Mouse (Mus musculus): ENCODE results near the gene Fam49a. TPM values are rescaled to one million over a fixed set of nuclear protein-coding genes. Genes with fewer than 3 reads are reported as not detected.
A peak's percentile ranks its signal among the peaks of the same experiment; 100 is the strongest.

Gene Fam49a
- polyA plus RNA-seq, 1 experiment from 2014 or later = 16.8 TPM

GRCm38 (mm10) chr12:12275124-12275779, 13.3 kb downstream of the Fam49a start:
- Histone ChIP-seq H3K4me3 (no peak overlapping the region), H3K27me3 (no peaks in the 10 kb centered on the region), H3K27ac (replicated peaks) (no peak overlapping the region), H3K36me3 (no peaks in the 10 kb centered on the region), H3K4me1 (peaks cover 4% of the 10 kb centered on the region), H3K4me2 (replicated peaks) (no peak overlapping the region), H3K9ac (replicated peaks) (no peak overlapping the region), H3K9me3 (no peaks in the 10 kb centered on the region)
- 88% methylated on average over 4 of the region's 4 CpGs for WGBS
- no peak for ATAC-seq (ENCODE audit: low FRiP score, low read depth)

DNA sequence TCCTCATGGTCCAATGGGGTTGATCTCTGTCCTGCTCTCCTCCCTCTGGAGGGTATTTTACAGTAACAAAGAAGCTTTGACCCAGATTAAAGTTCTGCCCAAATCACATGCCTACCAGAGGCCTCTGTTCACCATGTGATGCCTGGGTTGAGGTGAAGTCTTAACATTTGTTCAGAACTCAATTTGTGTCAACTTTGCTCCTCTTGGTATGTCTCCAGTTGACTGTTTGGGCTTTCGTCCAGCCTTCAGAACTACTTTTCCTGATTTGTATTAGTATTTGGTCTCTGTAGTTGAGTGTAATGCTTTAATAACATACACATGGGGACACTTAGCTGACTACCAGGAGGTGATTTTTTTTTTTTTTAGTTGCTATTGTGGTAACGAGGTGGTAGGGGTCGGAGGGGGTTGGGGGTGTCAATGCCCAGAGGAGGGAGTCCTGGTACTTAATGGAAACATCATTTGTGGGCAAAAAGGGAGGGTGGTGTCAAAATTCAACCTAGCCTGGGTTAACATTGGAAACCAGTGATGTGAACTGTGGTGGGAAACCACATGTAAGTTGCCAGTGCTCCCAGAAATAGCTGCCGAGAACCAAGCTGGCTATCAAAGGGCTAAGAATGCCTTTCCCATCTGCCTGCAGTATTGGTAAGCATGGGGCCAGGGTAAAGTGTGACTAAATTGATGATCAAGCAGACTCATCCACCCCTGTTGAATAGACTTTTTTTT, 16.0 kb downstream of the Fam49a start:
- Histone ChIP-seq H3K27ac (replicated peaks) (no peak overlapping the region), H3K4me3 (no peak overlapping the region), H3K27me3 (no peaks in the 10 kb centered on the region), H3K4me2 (replicated peaks) (no peak overlapping the region), H3K4me1 (peaks cover 4% of the 10 kb centered on the region), H3K36me3 (no peaks in the 10 kb centered on the region), H3K9ac (replicated peaks) (no peak overlapping the region), H3K9me3 (no peaks in the 10 kb centered on the region)
- WGBS = 77% methylated on average over 4 of the region's 4 CpGs
- ATAC-seq (ENCODE audit: low FRiP score, low read depth) = no peak

GRCm38 (mm10) chr12:12278464-12278872, 16.5 kb downstream of the Fam49a start:
- H3K4me3 ChIP-seq = no peak overlapping the region
- H3K4me1 ChIP-seq = peaks cover 4% of the 10 kb centered on the region
- no peaks in the 10 kb centered on the region for H3K36me3 ChIP-seq
- 69% methylated on average over 7 of the region's 7 CpGs for WGBS
- H3K4me2 ChIP-seq (replicated peaks) = no peak overlapping the region
- ATAC-seq (ENCODE audit: low FRiP score, low read depth) = no peak
- no peak overlapping the region for H3K9ac ChIP-seq (replicated peaks)
- no peaks in the 10 kb centered on the region for H3K27me3 ChIP-seq
- H3K9me3 ChIP-seq = no peaks in the 10 kb centered on the region
- H3K27ac ChIP-seq (replicated peaks) = no peak overlapping the region

- Histone ChIP-seq H3K4me1 (peaks cover 18% of the 10 kb centered on the region), H3K36me3 (no peaks in the 10 kb centered on the region), H3K9me3 (no peaks in the 10 kb centered on the region), H3K4me3 (no peak overlapping the region), H3K9ac (replicated peaks) (no peak overlapping the region), H3K4me2 (replicated peaks) (no peak overlapping the region), H3K27ac (replicated peaks) (no peak overlapping the region), H3K27me3 (no peaks in the 10 kb centered on the region)
- WGBS = 88% methylated on average over 10 of the region's 10 CpGs
- no peak for ATAC-seq (ENCODE audit: low FRiP score, low read depth)
Observed at GRCm38 (mm10) chr12:12283702-12284288, 21.9 kb downstream of the Fam49a start.

GRCm38 (mm10) chr12:12284521-12284920, 22.6 kb downstream of the Fam49a start:
- no peaks in the 10 kb centered on the region for H3K9me3 ChIP-seq
- no peak overlapping the region for H3K4me3 ChIP-seq
- ATAC-seq (ENCODE audit: low FRiP score, low read depth) = no peak
- WGBS = 91% methylated on average over 6 of the region's 6 CpGs
- H3K27me3 ChIP-seq = no peaks in the 10 kb centered on the region
- no peaks in the 10 kb centered on the region for H3K36me3 ChIP-seq
- no peak overlapping the region for H3K9ac ChIP-seq (replicated peaks)
- no peak overlapping the region for H3K27ac ChIP-seq (replicated peaks)
- H3K4me2 ChIP-seq (replicated peaks) = no peak overlapping the region
- peaks cover 18% of the 10 kb centered on the region for H3K4me1 ChIP-seq

DNA sequence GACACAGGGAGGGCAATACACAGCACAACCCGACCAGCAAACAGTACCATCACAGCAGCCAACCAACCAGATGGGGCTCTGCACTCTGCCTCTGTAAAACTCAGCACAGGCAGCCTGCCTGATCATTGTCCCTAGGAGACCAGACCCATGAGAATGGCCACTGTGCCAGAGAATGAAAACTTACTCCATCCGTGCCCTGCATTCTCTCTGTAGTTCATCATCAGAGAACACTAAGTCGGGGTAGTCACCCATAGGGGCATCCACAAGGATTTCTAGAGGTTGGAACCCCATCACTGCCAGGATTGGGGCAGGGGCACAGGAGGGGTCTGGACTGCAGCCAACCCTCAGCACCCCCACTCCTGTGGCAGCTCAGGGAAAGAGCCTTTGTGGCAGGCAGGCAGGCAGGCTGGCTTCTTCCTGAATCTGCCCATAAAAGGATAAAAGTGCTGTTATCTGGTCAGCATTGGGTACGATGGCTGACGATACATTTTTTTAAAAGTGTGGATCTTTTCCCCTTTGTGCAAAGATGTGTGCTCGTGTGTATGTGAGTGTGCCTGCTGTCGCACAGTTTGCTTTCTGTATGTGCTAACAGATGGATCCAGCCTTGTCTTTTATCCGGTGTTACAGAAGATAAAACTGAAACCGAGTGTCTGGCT, 25.3 kb downstream of the Fam49a start:
- no peaks in the 10 kb centered on the region for H3K27me3 ChIP-seq
- WGBS = 59% methylated on average over 9 of the region's 9 CpGs
- H3K36me3 ChIP-seq = no peaks in the 10 kb centered on the region
- ATAC-seq (ENCODE audit: low FRiP score, low read depth) = 0 out of 2 replicates have a peak, but pooled peaks have one; percentile 52
- peaks cover 21% of the 10 kb centered on the region for H3K4me1 ChIP-seq
- H3K9me3 ChIP-seq = no peaks in the 10 kb centered on the region
- no peak overlapping the region for H3K4me2 ChIP-seq (replicated peaks)
- H3K9ac ChIP-seq (replicated peaks) = no peak overlapping the region
- no peak overlapping the region for H3K4me3 ChIP-seq
- H3K27ac ChIP-seq (replicated peaks) = peak overlapping the region; percentile 39

- no peaks in the 10 kb centered on the region for H3K36me3 ChIP-seq
- no peak overlapping the region for H3K4me3 ChIP-seq
- WGBS = 75% methylated on average over 6 of the region's 6 CpGs
- H3K4me2 ChIP-seq (replicated peaks) = no peak overlapping the region
- H3K27me3 ChIP-seq = no peaks in the 10 kb centered on the region
- H3K9ac ChIP-seq (replicated peaks) = no peak overlapping the region
- peak overlapping the region; percentile 39; the same call in 1 of the 2 replicates for H3K27ac ChIP-seq (replicated peaks)
- H3K4me1 ChIP-seq = peaks cover 23% of the 10 kb centered on the region
- no peak for ATAC-seq (ENCODE audit: low FRiP score, low read depth)
- H3K9me3 ChIP-seq = no peaks in the 10 kb centered on the region
Observed at GRCm38 (mm10) chr12:12287787-12288132, 25.8 kb downstream of the Fam49a start.

GRCm38 (mm10) chr12:12288586-12288985, 26.6 kb downstream of the Fam49a start:
- no peaks in the 10 kb centered on the region for H3K36me3 ChIP-seq
- H3K27me3 ChIP-seq = no peaks in the 10 kb centered on the region
- no peaks in the 10 kb centered on the region for H3K9me3 ChIP-seq
- H3K4me2 ChIP-seq (replicated peaks) = no peak overlapping the region
- no peak overlapping the region for H3K9ac ChIP-seq (replicated peaks)
- no peak overlapping the region for H3K4me3 ChIP-seq
- H3K27ac ChIP-seq (replicated peaks) = no peak overlapping the region
- H3K4me1 ChIP-seq = peaks cover 23% of the 10 kb centered on the region
- no peak for ATAC-seq (ENCODE audit: low FRiP score, low read depth)
- 93% methylated on average over 1 of the region's 1 CpGs for WGBS

DNA sequence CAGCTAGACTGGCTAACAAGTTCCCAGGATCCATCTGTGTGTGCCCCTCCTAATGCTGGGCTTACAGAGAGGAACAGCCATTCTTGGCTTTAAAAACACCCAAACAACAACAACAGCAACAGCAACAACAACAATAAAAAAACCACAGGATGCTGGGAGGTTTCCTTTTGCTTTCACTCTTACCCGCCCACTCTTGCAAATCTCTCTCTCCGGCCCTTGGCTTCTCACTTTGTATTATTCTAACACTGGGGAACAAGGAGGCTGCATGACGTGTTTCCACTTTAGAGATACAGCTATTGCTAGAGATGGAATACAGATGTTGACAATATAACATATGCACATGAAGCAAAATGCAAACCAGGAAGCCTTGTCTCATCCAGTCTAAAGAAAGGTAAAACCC, 27.7 kb downstream of the Fam49a start:
- WGBS = 75% methylated on average over 3 of the region's 3 CpGs
- Histone ChIP-seq H3K4me3 (no peak overlapping the region), H3K9me3 (no peaks in the 10 kb centered on the region), H3K27ac (replicated peaks) (no peak overlapping the region), H3K27me3 (no peaks in the 10 kb centered on the region), H3K4me2 (replicated peaks) (no peak overlapping the region), H3K36me3 (no peaks in the 10 kb centered on the region), H3K4me1 (peaks cover 23% of the 10 kb centered on the region), H3K9ac (replicated peaks) (no peak overlapping the region)
- ATAC-seq (ENCODE audit: low FRiP score, low read depth) = no peak

GRCm38 (mm10) chr12:12292043-12292618, 30.2 kb downstream of the Fam49a start:
- Histone ChIP-seq H3K36me3 (no peaks in the 10 kb centered on the region), H3K4me2 (replicated peaks) (no peak overlapping the region), H3K9ac (replicated peaks) (no peak overlapping the region), H3K4me3 (no peak overlapping the region), H3K27ac (replicated peaks) (no peak overlapping the region), H3K4me1 (peaks cover 15% of the 10 kb centered on the region), H3K27me3 (no peaks in the 10 kb centered on the region), H3K9me3 (no peaks in the 10 kb centered on the region)
- no peak for ATAC-seq (ENCODE audit: low FRiP score, low read depth)
- WGBS = 37% methylated on average over 5 of the region's 5 CpGs

GRCm38 (mm10) chr12:12294380-12295171, 32.6 kb downstream of the Fam49a start:
- 88% methylated on average over 5 of the region's 5 CpGs for WGBS
- Histone ChIP-seq H3K27me3 (no peaks in the 10 kb centered on the region), H3K4me1 (peaks cover 4% of the 10 kb centered on the region), H3K27ac (replicated peaks) (no peak overlapping the region), H3K9ac (replicated peaks) (no peak overlapping the region), H3K4me2 (replicated peaks) (no peak overlapping the region), H3K9me3 (no peaks in the 10 kb centered on the region), H3K36me3 (no peaks in the 10 kb centered on the region), H3K4me3 (no peak overlapping the region)
- no peak for ATAC-seq (ENCODE audit: low FRiP score, low read depth)

Data from midbrain, embryonic 12.5 days (tissue).